Mouse (Mus musculus) bone marrow macrophage, adult 2 months (primary cell): ENCODE results near the gene Cmtm3. TPM values are rescaled to one million over a fixed set of nuclear protein-coding genes. Genes with fewer than 3 reads are reported as not detected.

Experiments used
- H3K27ac ChIP-seq: 2 replicates; pipeline ENCODE4 v1.5.1; 2012; ENCODE audit warnings: low read depth, low read length; ENCODE audit not compliant: insufficient read depth
- H3K4me1 ChIP-seq: 2 replicates; pipeline ENCODE4 v1.6.1; 2012; ENCODE audit warnings: low read length; ENCODE audit not compliant: control insufficient read depth, insufficient read depth
- H3K4me3 ChIP-seq: 2 replicates; pipeline ENCODE4 v1.5.1; 2012; ENCODE audit warnings: mild to moderate bottlenecking, low read length, moderate library complexity; ENCODE audit not compliant: insufficient read depth
- CTCF ChIP-seq: IDR thresholded peaks from 2 replicates; pipeline ENCODE4 v1.5.1; 2012; ENCODE audit warnings: low read depth, mild to moderate bottlenecking, low read length, moderate library complexity
- POLR2A ChIP-seq: IDR thresholded peaks from 2 replicates; pipeline ENCODE4 v1.6.1; 2012; ENCODE audit warnings: mild to moderate bottlenecking, low read depth, low read length, borderline replicate concordance
- polyA plus RNA-seq: library from polyadenylated mRNA; stranded (reverse); fragments of >200 nt; gene quantifications from 2 replicates; pipeline ENCODE4 v1.2.4, GENCODE M21; 2012; ENCODE audit not compliant: missing spikeins, insufficient read depth, insufficient read length

Cmtm3 gene
- polyA plus RNA-seq, 1 experiment: 227 TPM

DNA sequence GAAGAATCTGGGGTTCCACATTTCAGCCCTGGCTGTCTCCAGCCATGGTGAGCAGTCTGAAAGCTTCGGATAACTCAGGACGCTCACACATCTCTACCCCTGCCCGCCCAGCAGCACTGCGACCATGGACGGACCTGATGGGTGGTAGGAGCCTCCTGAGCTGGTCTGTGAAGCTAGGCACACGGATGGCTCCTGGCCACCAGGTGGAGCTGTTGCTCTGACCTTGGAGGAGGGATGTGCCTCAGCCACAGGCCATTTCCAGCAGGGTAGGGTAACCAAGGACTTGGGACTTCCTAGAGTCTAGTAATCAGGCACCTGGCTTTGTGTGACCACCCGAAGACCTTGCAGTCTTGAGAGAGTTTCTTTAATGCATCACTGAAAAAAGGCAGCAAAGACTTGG, 4.7 kb downstream of the Cmtm3 start:
- H3K27ac ChIP-seq: peak overlapping the region; percentile 28; the same call in 1 of the 2 replicates
- TF ChIP-seq POLR2A: no peak
- peak; percentile 86 for TF ChIP-seq CTCF

DNA sequence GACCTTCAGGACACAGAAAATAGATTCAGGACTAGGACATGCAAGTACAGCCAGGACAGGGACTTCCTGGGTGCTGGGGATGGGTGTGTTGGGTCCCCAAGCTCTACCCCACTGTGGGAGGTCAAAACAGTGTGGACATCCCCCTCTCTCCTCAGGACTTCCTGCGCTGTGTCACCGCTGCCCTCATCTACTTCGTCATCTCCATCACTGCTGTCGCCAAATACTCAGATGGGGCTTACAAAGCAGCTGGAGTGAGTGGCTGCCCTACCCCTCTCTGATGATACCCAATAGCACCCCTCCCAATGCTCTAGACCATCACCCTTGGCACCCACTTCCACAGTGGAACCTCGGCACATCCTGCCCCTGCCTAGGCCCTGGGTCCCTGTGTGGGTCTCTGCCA, 5.4 kb downstream of the Cmtm3 start:
- no peak overlapping the region for H3K4me3 ChIP-seq
- H3K4me1 ChIP-seq: peaks cover 31% of the 10 kb centered on the region
- no peak overlapping the region for H3K27ac ChIP-seq
- TF ChIP-seq POLR2A (no peak), CTCF (no peak)

More for the DNA sequence above, 4.7 kb downstream of the Cmtm3 start:
- Histone ChIP-seq H3K4me3 (0 out of 2 replicates have a peak overlapping the region, but pooled peaks have one; percentile 5), H3K4me1 (peaks cover 32% of the 10 kb centered on the region)

DNA sequence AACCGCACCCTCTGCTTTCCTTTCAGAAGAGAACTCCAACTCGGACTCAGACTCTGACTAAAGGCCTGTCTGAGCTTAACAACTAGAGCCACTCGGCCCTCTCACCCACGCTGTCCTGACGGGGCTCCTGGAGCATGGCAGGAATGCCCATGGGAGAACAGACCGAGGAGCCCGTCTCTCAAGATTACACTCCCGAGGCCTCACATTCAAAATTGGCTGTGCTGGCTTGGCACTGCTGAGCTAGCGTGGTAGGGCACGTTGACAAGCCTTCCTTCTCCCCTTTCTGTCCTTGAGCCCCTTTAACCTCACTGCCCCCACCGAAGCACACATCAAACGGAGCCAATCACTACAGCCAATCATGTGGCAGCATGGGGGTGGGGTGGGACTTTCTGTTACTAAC, 7.5 kb downstream of the Cmtm3 start:
- peaks cover 33% of the 10 kb centered on the region for H3K4me1 ChIP-seq
- TF ChIP-seq POLR2A: no peak
- H3K27ac ChIP-seq: no peak overlapping the region
- no peak overlapping the region for H3K4me3 ChIP-seq

DNA sequence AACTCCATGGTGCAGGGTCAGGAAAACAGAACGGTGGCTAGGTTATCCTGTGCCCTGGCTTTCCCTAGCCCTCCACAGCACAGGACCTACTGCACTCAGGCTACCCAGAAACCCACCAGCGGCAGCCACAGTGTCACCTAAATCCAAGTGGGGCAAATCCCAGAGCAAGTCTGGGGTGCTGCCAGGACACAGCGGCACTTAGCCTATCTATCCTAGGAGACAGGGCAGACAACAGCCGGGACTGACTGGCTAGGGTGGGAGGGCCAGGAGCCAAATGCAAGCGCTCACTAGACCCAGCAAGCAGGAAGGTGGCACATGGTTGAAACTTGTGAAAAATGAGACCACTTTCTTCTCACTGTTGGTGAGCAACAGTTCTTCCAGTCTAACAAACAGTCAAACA, 9.8 kb downstream of the Cmtm3 start:
- Histone ChIP-seq H3K4me3 (no peak overlapping the region), H3K4me1 (peaks cover 26% of the 10 kb centered on the region), H3K27ac (no peak overlapping the region)
- no peak for TF ChIP-seq CTCF
- no peak for TF ChIP-seq POLR2A

DNA sequence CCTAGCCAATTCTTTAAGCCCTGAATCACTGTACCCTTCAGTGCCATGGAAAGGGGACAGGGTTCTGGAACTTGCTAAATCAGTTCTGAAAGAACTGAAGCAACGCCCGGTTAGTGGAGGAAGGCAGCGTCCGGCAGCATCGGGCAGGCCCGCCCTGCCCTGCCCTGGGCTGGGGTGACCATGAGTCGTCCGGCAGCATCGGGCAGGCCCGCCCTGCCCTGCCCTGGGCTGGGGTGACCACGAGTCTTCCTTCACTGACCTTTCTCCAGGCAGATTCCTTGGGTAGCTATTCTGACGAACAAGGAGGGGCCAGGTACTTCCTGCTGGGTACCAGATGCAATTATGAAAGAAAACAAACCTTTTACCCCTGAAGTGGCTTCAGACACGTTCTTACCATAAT, 10.8 kb downstream of the Cmtm3 start:
- Histone ChIP-seq H3K4me3 (no peak overlapping the region), H3K4me1 (peaks cover 28% of the 10 kb centered on the region), H3K27ac (no peak overlapping the region)
- TF ChIP-seq POLR2A (no peak), CTCF (no peak)

DNA sequence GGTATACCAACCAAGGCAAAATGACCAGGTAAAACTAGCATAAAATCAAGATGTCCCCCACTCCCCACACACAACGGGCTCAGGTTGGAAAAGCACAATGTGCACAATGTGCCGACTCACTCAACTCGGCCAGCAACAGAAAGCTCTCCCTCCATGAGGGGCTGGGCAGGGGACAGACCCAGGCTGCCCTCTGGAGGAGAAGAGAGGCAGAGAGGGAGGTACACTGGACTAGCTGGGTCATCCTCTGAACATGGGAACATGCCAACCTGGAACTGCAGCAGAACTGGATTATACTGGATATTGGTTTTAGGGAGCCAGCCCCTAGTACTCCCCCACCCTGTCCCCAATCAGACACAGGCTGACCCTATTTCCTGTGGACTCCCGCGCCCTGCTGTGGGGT, 14.0 kb downstream of the Cmtm3 start:
- TF ChIP-seq POLR2A: no peak
- TF ChIP-seq CTCF: no peak
- H3K27ac ChIP-seq: no peak overlapping the region

DNA sequence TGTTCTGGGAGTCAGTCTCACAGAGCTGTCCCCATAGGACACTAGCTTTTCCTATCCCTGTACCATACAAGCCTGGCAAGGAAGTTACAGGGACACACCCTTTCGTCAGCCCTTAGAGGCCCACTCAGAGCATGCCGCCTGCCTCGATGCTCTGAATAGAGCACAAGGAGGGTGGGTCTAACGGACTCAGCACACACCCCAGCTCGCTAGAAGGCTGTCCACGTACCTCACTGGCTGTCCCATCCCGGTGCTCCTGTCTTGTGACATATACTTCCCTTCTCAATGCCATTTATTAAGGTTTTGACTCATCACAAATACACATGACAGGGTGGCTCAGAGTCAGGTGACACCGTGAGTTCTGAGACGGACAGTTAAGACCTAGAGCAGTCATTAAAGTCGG, 15.3 kb downstream of the Cmtm3 start:
- Histone ChIP-seq H3K27ac (peak overlapping the region; percentile 43), H3K4me1 (peaks cover 37% of the 10 kb centered on the region), H3K4me3 (no peak overlapping the region)
- TF ChIP-seq POLR2A (no peak), CTCF (no peak)

More for the DNA sequence above, 14.0 kb downstream of the Cmtm3 start:
- no peak overlapping the region for H3K4me3 ChIP-seq
- peaks cover 35% of the 10 kb centered on the region for H3K4me1 ChIP-seq

DNA sequence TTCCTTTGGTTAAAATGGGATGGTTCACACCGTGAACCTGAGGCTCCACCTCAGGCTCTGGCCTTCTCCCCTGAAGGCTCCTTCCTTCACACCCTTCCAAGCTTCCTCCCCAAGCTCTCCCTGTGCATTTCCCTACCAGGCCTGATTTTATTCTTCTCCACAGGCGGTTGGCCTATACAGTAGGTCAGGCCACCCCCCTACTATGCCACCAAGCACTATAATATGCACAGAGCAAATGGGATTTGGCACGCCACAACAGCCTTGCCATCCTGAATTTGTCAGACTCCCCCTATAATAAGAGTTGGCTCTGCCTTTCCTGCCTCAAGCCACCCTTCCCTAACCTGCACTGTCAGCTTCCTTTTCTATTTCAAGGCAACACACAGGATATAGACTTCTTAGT, 19.4 kb downstream of the Cmtm3 start:
- no peak for TF ChIP-seq POLR2A
- no peak for TF ChIP-seq CTCF
- Histone ChIP-seq H3K4me3 (no peak overlapping the region), H3K27ac (no peak overlapping the region), H3K4me1 (peaks cover 22% of the 10 kb centered on the region)

DNA sequence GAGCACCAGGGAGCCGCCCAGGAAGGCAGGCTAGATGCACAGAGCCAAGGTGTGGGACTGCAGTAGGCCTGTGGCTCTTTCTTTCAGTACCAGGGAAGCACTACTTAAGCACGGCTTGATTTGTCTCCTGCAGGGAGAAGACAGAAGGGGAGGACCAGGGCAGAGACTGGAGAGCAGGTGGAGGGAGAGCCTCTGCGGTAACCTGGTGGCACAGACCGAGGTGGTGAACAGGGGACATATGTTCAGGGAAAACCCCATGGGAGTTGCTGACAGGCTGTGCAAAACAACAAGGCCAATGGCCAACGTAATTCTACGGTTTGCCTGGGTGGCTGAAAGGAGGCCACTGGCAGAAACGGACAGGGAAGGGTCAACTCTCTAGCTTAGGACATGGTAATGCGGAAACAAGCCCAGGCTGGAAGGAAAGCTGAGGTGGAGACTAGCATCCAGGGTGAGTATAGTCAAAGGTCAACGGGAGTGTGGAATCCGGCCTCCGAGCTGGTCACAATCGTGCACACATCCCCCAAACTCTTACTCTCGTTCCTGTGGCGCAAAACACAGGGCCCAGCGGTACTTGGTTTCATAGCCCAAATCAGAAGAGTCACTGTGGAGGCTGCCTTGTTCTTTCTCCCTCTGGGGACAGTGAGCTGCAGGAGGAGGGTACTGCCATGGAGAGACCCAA, 20.7 kb downstream of the Cmtm3 start:
- no peak overlapping the region for H3K4me3 ChIP-seq
- H3K4me1 ChIP-seq: peaks cover 11% of the 10 kb centered on the region
- no peak overlapping the region for H3K27ac ChIP-seq
- TF ChIP-seq POLR2A (no peak), CTCF (no peak)

DNA sequence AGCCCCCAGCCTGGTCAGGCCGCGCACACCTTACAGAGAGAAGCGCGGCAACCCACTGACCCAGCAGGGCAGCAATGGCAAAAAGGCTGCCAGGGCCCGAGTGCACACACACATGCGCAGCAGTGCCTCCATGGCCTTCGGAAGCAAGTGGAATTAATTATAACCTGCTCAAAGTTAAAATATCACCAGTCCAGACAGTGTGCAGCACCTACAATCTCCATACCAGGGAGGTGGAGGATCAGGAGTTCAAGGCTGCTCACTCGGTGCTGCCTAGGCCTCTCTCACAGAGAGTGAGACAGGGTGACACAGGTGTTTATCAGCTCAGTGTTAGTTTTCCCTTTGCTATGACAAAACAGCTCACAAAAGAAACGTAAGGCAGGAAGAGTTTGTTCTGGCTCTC, 26.5 kb downstream of the Cmtm3 start:
- no peak overlapping the region for H3K4me3 ChIP-seq
- TF ChIP-seq POLR2A (no peak), CTCF (no peak)
- H3K4me1 ChIP-seq: peaks cover 26% of the 10 kb centered on the region
- no peak overlapping the region for H3K27ac ChIP-seq

DNA sequence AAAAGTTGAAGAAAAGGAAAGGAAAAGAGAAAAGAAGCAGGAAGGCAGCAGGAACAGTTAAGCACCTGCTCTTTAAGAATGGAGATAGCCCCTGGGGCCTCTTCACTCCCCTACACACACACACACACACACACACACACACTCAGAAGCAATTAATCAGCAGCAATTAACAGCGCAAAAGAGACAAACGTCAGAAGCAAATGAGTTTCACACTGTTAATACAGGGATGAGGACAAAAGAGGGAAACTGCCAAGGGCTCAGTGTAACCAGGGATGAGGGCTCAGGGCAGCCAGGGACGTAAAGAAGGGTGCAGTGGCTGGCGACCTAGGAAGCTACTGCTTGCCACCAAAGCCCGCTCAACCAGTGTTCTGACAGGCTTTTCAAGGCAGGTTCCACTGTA, 28.2 kb downstream of the Cmtm3 start:
- Histone ChIP-seq H3K4me1 (peaks cover 38% of the 10 kb centered on the region), H3K4me3 (no peak overlapping the region), H3K27ac (no peak overlapping the region)
- TF ChIP-seq POLR2A (no peak), CTCF (no peak)

DNA sequence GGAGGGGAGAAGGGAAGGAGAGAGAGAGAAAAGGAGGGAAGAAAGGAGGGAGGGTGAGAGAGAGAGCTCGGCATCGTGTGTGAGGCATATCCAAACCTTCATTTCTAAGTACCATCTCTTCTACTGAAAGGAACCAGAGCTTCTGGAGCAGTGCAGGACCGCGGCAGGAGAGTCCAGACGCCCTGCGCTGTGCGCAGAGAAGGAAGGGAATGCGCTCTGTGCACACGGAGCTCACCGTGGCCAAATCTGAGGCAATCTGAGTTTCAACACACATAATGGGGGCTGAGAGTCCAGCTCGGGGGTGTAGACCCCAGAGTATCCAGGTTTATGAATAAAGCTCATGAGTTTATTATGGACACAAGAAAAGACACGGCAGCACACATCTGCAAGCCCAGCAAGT, 30.4 kb downstream of the Cmtm3 start:
- Histone ChIP-seq H3K27ac (no peak overlapping the region), H3K4me1 (peaks cover 40% of the 10 kb centered on the region), H3K4me3 (no peak overlapping the region)
- TF ChIP-seq CTCF (no peak), POLR2A (no peak)
